Mouse (Mus musculus): ENCODE results near the gene Psmd7. TPM values are rescaled to one million over a fixed set of nuclear protein-coding genes. Genes with fewer than 3 reads are reported as not detected.
A peak's percentile ranks its signal among the peaks of the same experiment; 100 is the strongest.

Psmd7 gene
- total and polyA plus RNA-seq, 3 experiments, result 186 to 403 (median 205) TPM

DNA sequence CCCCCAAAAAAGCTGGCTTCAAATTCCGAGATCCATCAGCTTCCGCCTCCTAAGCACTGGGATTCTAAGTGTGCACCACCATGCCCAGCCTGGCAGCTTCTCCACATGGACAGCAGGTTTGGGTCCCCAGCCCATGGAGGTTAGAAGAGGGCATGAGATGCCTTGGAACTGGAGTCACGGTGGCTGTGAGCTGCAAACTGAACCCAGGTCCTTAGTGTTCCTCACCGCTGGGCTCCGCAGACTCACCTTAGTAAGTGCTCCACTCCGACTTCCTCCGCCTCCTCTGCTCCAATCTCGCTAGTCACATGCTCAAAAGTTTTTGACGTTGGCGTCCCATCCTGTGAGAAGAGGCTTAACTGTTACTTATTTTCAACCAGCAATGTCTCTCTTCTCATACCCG lies 6.1 kb downstream of the Psmd7 start:
- H3K27me3 ChIP-seq (ENCODE audit: control insufficient read depth in 1 of 2, insufficient read depth in 2 of 2, low read length in 2 of 2), result no peaks in the 10 kb centered on the region
- TF ChIP-seq CHD1 (IDR thresholded peaks at IDR 0.05; ENCODE audit: low read depth, low read length) (no peak), POLR2AphosphoS5 (IDR thresholded peaks at IDR 0.05; ENCODE audit: borderline replicate concordance, low read depth, low read length) (no peak), NELFE (IDR thresholded peaks at IDR 0.05; ENCODE audit: low read depth, low read length) (no peak), ZC3H11A (IDR thresholded peaks at IDR 0.05; ENCODE audit: low read depth, low read length) (no peak), MYC (IDR thresholded peaks at IDR 0.05; ENCODE audit: low read depth, low read length) (no peak), TCF12 (IDR thresholded peaks at IDR 0.05; ENCODE audit: low read depth, low read length) (no peak), GATA1 (IDR thresholded peaks at IDR 0.05; ENCODE audit: low read depth, low read length) (no peak), MAX (IDR thresholded peaks at IDR 0.05; ENCODE audit: low read length) (no peak), JUND (IDR thresholded peaks at IDR 0.05; ENCODE audit: low read depth, low read length) (no peak), ZMIZ1 (IDR thresholded peaks at IDR 0.05; ENCODE audit: low read depth, low read length) (no peak), MEF2A (IDR thresholded peaks at IDR 0.05; ENCODE audit: extremely low read depth, insufficient replicate concordance, low read depth, low read length, poor library complexity, severe bottlenecking) (no peak), MAFK (IDR thresholded peaks at IDR 0.05; ENCODE audit: borderline replicate concordance, low read depth, low read length) (no peak), BHLHE40 (IDR thresholded peaks at IDR 0.05; ENCODE audit: borderline replicate concordance, low read depth, low read length) (no peak), EP300 (IDR thresholded peaks at IDR 0.05; ENCODE audit: low read depth in 1 of 2, low read length in 2 of 2) (no peak), RCOR1 (IDR thresholded peaks at IDR 0.05; ENCODE audit: low read depth, low read length) (no peak), USF1 (IDR thresholded peaks at IDR 0.05; ENCODE audit: low read depth, low read length) (no peak), RAD21 (IDR thresholded peaks at IDR 0.05; ENCODE audit: low read depth, low read length) (no peak), UBTF (IDR thresholded peaks at IDR 0.05; ENCODE audit: borderline replicate concordance, insufficient read depth, low read depth, low read length) (no peak), ETS1 (IDR thresholded peaks at IDR 0.05; ENCODE audit: low read depth, low read length) (no peak)
- H3K4me1 ChIP-seq (ENCODE audit: control insufficient read depth in 1 of 2, insufficient read depth in 2 of 2, low read length in 2 of 2), result peaks cover 9 to 23% of the 10 kb centered on the region in 2 experiments
- no peak overlapping the region for H3K27ac ChIP-seq (ENCODE audit: control insufficient read depth, low read depth, low read length)
- H3K79me2 ChIP-seq (ENCODE audit: control insufficient read depth, insufficient read depth, low read length, poor library complexity), result peaks cover 26% of the 10 kb centered on the region
- no peaks in the 10 kb centered on the region for H3K9me3 ChIP-seq (replicated peaks; ENCODE audit: insufficient read depth, low read length)
- H3K4me3 ChIP-seq (ENCODE audit: control insufficient read depth in 1 of 2, insufficient read depth in 1 of 2, low read depth in 2 of 2, low read length in 2 of 2), result no peak overlapping the region
- DNase-seq (ENCODE audit: low read depth, low spot score), result no peak
- H3K36me3 ChIP-seq (ENCODE audit: control insufficient read depth in 1 of 2, insufficient read depth in 2 of 2, low read length in 2 of 2), result peaks cover 24 to 38% of the 10 kb centered on the region in 2 experiments
- no peak overlapping the region for H3K9ac ChIP-seq (ENCODE audit: control insufficient read depth, low read depth, low read length, poor library complexity, severe bottlenecking)

- no peak overlapping the region for H3K9ac ChIP-seq (ENCODE audit: control insufficient read depth, low read depth, low read length, poor library complexity, severe bottlenecking)
- H3K4me3 ChIP-seq (ENCODE audit: control insufficient read depth in 1 of 2, insufficient read depth in 1 of 2, low read depth in 2 of 2, low read length in 2 of 2), result no peak overlapping the region
- no peaks in the 10 kb centered on the region for H3K27me3 ChIP-seq (ENCODE audit: control insufficient read depth in 1 of 2, insufficient read depth in 2 of 2, low read length in 2 of 2)
- H3K27ac ChIP-seq (ENCODE audit: control insufficient read depth, low read depth, low read length), result no peak overlapping the region
- TF ChIP-seq POLR2A (IDR thresholded peaks at IDR 0.05; ENCODE audit: control insufficient read depth in 1 of 2, insufficient read depth in 1 of 2, low read depth in 1 of 2, low read length in 2 of 2, poor library complexity in 1 of 2), result peak in 1 of 2 experiments; percentile 5; a peak in 1 of 4 replicates
- TF ChIP-seq TBP (IDR thresholded peaks at IDR 0.05; ENCODE audit: low read depth, low read length), result no peak
- no peaks in the 10 kb centered on the region for H3K9me3 ChIP-seq (replicated peaks; ENCODE audit: insufficient read depth, low read length)
- no peak for DNase-seq (ENCODE audit: low read depth, low spot score)
- peaks cover 10 to 22% of the 10 kb centered on the region in 2 experiments for H3K4me1 ChIP-seq (ENCODE audit: control insufficient read depth in 1 of 2, insufficient read depth in 2 of 2, low read length in 2 of 2)
- H3K79me2 ChIP-seq (ENCODE audit: control insufficient read depth, insufficient read depth, low read length, poor library complexity), result peaks cover 21% of the 10 kb centered on the region
- H3K36me3 ChIP-seq (ENCODE audit: control insufficient read depth in 1 of 2, insufficient read depth in 2 of 2, low read length in 2 of 2), result peaks cover 24 to 36% of the 10 kb centered on the region in 2 experiments
Observed at GRCm38 (mm10) chr8:107581536-107581935, 6.7 kb downstream of the Psmd7 start.
